Mouse (Mus musculus): ENCODE data around the gene St6galnac4.

The St6galnac4 gene

DNA sequence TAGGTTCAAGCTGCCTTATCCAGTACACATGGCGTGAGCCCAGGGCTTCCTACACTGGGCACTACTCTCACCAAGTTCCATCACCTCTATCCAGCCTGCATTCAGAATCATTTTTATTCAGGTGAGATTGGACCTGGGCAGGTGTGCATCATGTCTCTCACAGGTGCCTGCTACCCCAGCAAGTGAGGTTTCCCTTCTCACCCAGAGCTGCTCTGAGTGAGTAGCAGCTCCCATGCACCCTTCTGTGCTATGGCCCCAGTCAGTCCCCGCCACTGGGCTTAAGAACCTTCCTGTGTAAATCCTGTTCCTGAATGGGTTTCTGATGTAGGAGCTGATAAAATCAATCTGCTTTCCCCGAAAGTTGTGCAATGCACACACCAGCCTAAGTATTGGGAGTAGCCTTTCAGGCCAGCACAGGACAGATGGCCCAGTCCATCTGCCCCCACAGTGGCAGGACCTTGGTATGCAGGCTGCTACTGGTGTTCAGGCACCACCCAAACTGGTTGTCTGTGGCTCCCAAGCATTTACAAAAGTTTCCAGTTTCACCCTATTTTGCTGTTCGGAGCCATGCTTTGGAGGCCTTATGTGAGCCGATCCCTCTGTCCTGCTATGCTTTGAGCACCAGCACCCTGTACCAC lies 37.3 kb downstream of the St6galnac4 start:
- in situ Hi-C loops (cut with MboI; ENCODE audit: unreplicated experiment in 2 of 2) = no loop called here

DNA sequence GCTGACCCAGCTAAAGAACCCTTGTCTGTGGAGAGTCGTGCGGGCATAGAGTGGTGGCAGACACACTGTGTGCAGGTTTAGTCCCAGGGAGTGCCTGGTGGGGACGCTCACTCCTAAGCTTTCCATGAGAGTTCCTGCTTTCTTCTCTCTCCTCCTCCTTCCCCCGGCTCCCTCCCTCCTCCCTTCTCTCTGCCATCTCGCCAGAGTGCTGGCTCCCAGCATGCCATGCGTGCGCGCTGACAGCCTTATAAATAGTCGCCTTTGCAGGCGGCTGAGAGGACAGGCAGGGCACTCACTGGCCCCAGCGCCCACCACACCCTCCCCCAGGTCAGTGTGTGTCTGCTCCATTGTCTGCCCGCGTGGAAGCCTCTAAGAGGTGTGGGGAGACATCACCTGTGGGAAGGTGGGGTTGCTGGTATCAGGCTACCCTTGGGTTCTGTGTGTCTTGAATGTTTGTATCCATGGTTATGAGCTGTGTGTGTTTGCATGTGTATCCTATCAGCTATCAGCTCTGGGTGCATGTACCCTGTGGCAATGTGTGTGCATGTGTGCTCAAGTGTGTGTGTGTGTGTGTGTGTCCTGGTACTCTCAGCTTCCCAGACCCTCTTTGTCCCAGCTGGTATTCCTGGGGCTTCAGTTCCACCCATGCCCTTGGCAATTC lies 38.4 kb downstream of the St6galnac4 start:
- in situ Hi-C loops (cut with MboI; ENCODE audit: unreplicated experiment in 2 of 2) = no loop called here

DNA sequence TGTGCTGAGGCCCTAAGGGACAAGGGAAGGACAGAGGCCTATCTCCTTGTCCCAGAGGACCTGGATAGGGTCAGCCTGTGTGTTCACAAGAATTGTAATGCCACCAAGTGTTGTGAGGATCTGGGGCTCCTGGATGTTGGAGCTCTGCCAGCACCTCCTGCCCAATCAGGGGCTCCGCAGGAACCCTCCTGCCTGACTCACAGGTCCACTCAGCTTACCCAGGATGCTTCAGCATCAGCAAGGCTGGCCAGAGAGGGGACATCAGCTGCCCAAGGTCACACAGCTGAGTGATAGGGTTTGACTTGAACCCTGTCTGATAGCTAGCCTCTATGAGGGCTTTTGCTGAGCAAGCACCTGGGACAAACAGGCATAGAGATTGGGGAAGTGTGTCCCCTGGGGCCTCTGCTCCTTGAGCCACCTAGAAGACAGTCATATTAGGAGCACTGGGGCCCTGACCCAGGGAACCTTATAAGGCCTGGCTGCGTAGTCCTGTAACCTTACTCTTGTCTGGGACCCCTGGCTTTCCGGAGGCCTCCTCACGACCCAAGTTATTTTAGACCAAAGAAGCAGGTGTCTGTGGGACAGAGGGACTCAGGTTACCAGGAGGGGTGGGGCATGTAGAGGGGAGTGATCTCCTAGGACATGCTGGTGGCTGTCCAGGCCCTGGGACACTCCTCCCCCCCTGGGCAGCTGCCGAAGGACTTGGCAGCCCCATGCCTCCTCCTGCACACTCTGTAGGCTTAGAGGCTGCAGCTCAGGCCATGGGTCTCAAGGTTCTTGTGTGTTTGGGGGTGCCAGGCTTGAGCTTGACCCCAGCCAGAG lies 39.2 kb downstream of the St6galnac4 start:
- in situ Hi-C loops (cut with MboI; ENCODE audit: unreplicated experiment in 2 of 2) = no loop called here

DNA sequence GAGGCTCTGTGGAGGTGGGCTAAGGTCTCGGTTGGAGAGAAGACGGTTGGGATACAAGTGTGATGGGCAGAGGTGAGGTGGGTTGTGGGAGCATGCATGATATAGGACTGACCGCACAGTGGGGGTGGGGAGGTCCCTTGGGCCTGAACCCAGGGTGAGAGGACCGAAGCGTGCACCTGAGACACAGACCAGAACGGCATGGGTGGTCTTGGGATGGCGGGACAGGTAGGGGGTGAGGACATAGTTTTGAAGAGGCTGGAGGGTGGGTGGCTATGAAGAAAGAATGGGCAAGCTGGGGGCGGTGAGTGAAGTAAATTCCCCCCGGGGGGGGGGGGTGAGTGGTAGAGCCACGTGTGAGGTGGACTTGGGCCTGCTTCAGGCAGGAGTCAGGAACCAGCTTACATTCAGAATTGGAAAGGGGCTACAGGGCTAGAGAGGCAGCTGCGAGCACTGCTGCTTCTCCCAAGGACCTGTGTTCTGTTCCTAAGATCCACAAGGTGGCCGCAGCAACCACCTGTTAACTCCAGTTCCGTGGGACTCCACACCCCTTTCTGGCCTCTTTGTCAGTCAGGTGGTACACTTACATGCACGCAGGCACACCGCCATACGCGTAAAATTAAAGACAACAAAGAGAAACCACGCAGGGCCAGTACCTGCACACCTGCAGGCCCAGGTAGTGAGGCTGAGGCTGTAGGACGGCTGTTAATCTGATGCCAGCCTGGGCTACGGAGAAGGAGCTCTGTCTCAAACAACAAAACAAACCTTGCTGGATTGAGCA lies 40.6 kb downstream of the St6galnac4 start:
- in situ Hi-C loops (cut with MboI; ENCODE audit: unreplicated experiment in 2 of 2) = no loop called here

DNA sequence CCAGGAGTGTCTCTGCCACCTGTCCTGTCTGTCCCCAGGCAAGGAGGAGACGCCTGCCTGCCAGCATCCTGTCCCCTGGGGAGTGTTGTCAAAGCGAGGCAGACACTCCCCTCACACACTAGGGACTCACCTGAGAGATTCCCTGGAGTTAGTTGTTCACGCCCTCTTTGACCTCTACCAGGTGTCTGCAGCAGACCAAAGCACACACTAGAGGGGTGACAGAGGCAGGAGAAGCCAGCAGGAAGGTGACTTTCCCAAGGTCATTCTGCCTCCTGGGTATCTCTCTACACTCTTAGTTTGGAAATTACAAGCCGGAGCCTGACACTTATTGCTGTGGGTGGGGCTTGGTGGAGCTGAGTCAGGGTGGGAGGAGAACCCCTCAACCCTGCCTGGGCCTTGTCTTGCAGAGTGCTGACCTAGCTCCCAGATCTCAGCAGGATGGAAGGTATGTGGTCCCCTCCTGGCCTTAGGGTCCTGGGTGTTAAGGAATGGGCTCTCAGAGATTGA lies 41.2 kb downstream of the St6galnac4 start:
- in situ Hi-C loops (cut with MboI; ENCODE audit: unreplicated experiment in 2 of 2) = no loop called here

DNA sequence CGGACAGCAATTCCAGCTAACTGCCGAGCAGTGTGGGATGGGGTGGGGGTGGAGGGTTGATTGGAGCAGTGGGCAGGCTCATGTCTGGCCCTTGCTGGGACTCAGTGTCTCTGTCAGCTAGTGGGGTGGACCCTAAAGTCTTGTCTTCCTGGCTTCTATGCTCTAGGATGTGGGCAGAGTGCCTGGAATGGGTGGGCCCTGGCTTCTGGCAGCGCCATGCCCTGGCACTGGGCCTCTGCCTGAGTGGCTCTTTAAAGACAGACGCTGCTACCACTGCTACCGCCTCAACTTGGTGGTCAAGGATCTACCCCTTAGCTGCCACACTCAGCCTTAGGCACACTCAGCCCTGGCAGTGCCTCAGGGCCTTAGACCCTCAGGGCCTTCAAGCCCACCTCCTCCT lies 41.8 kb downstream of the St6galnac4 start:
- in situ Hi-C loops (cut with MboI; ENCODE audit: unreplicated experiment in 2 of 2) = no loop called here

DNA sequence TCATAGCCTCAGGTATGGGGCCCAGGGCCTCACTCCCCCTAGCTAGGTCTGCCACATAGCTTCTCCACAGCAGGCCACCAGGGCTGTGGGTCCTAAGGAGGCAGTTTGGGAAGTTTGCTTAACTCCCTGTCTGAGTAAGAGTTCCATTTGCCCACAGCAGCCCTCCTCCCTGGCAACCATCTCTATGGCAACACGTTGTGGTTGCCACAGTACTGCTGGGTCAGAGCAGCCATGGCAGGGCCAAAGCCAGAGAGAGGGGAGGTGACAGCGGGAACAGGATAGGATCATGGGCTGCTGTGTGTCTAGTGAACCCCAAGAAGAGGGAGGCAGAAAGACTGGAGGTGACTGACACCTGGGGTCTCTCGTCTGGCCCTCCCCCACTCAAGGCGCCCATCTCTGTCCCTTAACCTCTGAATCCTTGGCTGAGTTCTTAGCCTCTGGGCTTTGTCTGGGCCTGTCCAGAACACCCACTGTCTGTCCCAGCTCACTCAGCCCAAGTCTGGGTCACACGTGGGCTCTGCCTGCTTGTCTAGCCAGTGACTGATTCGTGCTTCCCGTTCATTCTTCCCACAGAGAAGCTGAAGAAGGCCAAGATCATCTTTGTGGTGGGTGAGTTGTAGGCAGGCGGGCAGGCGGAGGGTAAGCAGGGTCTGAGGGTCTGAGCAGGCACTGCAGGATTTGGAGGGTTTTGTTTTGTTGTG lies 42.5 kb downstream of the St6galnac4 start:
- in situ Hi-C loops (cut with MboI; ENCODE audit: unreplicated experiment in 2 of 2) = no loop called here

DNA sequence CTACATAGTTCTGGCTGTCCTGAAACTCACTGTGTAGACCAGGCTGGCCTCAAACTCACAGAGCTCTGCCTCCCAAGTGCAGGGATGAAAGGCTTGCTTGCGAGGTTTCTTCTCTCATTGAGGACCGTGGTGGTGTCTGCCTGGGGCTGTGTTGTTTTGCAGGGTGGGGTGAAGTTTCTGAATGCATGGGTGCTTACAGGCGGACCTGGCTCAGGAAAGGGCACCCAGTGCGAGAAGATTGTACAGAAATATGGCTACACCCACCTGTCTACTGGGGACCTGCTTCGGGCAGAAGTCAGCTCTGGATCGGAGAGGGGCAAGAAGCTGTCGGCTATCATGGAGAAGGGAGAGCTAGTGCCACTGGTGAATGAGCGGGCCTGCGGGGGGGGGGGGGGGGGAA lies 43.1 kb downstream of the St6galnac4 start:
- in situ Hi-C loops (cut with MboI; ENCODE audit: unreplicated experiment in 2 of 2) = loop anchor here (5.0 kb wide), 3 partner anchors 57 to 222 kb away; partner anchors contain the start of gene Tor2a (in 1 of the 2)

DNA sequence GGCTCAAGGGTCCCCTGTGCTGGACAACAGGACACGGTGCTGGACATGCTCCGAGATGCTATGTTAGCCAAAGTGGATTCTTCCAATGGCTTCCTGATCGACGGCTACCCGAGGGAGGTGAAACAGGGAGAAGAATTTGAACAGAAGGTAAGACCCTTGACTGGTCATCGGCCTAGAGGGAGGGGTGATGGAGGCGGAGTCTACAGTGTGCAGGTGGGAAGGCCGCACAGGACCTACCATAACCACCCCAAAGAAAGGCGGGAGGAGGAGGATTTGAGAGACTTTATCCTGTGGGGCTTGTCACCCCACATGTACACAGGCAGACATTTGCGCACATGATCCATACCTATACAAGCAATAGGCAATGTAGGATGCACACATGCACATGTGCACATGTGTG lies 44.2 kb downstream of the St6galnac4 start:
- in situ Hi-C loops (cut with MboI; ENCODE audit: unreplicated experiment in 2 of 2) = loop anchor here (5.0 kb wide), 3 partner anchors 56 to 221 kb away; partner anchors contain the start of gene Tor2a (in 1 of the 2)

DNA sequence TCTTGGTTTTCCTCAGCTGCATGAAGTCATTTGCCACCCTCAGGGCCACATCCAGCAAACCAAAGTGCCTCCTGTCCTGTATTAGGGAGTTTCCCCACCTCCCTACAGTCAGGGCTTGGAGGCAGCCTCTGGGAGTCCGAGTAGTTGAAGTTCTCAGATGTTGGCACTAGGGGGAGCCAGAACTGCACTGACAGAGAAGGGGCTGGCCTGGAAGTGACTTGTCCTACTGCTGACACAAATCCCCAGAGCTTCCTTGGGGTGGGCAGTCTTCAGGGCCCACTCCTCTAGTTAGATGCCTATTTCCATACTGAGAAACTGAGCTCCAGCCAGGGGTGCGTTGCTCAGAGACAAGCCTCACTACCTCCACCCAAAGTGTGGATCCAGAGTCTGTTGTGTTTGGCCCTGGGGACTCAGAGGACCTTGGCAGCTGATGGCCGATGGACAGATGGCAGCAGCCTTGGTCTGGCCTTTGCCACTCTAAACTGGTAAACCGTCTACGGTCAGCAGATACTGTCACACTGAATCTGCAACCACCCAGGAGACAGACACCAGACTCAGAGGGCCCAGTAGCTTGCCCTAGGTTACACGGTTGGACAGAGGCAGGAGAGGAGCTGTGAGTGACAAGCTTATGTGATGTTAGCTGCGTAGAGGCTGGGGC lies 45.0 kb downstream of the St6galnac4 start:
- in situ Hi-C loops (cut with MboI; ENCODE audit: unreplicated experiment in 2 of 2) = loop anchor here (5.0 kb wide), 3 partner anchors 55 to 220 kb away; partner anchors contain the start of gene Tor2a (in 1 of the 2)

DNA sequence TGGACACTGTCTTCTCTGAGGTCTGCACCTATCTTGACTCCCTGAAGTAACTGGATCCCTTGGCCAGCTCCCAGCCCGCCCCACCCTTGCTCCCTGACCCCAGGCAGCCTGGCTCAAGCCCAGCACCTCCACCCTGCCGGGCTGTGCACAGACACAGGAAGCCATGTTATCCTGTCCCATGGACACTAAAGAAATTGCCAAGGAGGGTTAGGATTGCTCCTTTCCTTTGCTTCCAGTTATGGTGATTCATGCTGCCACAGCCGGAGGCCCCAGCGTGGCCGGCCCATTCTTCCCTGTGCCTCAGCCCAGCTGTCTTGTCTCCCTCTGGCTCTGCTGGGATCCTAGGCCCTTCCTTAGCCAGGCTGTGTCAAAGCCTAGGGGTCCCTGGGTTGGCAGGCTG lies 46.8 kb downstream of the St6galnac4 start:
- in situ Hi-C loops (cut with MboI; ENCODE audit: unreplicated experiment in 2 of 2) = loop anchor here (5.0 kb wide), 3 partner anchors 54 to 219 kb away; partner anchors contain the start of gene Tor2a (in 1 of the 2)

DNA sequence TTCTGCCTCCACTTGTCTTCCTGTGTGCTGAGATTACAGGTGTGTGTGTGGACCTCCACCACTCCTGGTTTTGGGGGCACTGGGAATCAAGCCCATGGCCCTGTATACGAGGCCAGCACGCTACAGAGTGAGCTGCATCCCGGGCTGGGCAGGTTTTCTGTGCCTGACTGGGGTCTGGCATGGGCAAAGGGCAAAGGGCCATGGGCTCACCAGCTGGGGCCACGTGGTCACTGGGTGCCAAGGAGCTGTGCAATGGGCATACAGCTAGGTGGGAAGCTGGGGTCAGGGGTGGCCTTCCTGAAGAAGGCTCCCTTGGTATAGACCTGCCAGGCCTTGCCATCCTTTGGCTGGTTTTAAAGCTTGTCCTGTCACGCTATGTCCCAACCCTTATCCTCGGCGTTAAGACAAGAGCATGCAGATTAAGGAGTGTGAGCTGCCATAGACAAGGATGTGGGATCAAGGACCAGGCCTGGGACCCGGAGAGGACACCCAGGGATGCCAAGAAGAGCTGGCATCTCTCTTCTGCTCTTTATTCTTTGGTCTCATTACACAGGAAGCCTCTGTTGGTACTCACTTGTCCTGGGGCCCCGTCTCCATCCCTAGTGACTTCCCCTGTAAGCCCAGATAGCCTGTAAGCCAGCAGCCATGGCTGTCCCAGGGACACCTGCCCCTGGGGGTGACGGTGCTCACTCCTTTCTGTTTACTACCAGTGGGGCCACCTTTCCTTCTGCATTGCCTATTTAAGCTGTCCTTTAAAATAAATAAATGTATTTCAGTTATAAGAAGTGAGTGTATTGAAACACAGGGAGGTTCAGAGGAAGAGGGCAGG lies 47.6 kb downstream of the St6galnac4 start:
- in situ Hi-C loops (cut with MboI; ENCODE audit: unreplicated experiment in 2 of 2) = loop anchor here (5.0 kb wide), 3 partner anchors 53 to 218 kb away; partner anchors contain the start of gene Tor2a (in 2 of the 2)

DNA sequence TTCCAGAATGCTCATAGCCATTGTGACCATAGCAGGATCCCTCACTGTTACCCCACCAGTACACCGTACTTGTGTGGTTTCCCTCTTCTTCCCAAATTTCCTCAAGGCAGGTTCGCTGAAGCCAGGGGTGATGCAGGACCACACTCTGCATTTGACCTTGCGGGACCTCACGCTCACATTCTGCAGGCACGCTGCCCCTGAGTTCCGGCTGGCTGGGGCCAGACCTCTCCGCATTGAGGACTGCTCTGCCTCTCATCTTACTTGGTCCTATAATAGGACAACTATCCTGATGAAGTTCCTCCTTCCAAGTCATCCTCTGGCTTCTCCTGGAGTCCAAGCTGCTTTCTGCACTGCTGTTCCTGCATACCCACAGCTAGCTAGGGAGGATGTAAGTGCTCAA lies 49.7 kb downstream of the St6galnac4 start:
- in situ Hi-C loops (cut with MboI; ENCODE audit: unreplicated experiment in 2 of 2) = loop anchor here in 1 of 2 experiments (5.0 kb wide), 1 partner anchor 121 kb away; the partner anchor contains the start of gene Tor2a

DNA sequence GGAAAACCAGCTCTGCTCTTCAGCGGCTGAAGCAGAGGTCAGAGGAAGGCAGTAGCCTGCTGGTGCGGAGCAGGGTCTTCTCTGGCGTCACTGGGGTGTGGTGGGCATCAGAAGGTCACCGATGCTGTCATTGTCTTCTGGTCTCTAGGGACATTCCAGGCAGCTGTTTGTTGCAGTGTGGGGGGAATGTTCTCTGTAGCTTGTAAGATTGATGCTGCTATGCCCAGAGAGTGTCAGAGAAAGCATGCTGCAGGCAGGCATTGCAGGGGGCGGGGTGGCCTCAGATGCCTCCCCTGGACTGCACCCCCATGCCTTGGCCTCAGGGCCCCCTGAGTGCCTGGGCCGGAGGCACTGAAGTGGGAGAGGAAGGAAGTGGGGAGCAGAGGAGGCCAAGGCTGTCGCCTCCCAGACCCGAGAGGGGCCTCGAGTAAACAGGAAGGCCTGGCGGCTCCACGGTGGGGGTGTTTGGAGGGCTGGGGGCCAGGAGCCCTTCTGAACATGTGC lies 50.9 kb downstream of the St6galnac4 start:
- in situ Hi-C loops (cut with MboI; ENCODE audit: unreplicated experiment in 2 of 2) = loop anchor here in 1 of 2 experiments (5.0 kb wide), 1 partner anchor 119 kb away; the partner anchor contains the start of gene Tor2a

DNA sequence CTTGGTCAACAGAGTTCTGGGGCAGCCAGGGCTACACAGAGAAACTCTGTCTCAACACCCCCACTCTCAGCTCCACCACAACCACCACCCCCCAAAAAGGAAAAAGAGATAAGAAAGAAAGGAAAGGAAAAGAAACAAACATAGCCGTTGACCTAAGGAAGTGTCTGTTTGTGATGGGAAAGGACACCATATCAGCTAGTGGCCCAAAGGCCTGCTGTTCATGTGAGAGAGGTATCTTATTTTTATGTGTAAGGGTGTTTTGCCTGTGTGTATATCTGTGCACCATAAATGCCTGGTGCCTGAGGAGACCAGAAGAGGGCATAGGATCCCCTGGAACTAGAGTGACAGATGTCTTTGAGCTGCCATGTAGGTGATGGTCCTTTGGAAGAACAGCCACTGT lies 52.7 kb downstream of the St6galnac4 start:
- in situ Hi-C loops (cut with MboI; ENCODE audit: unreplicated experiment in 2 of 2) = loop anchor here in 1 of 2 experiments (5.0 kb wide), 1 partner anchor 118 kb away; the partner anchor contains the start of gene Tor2a

DNA sequence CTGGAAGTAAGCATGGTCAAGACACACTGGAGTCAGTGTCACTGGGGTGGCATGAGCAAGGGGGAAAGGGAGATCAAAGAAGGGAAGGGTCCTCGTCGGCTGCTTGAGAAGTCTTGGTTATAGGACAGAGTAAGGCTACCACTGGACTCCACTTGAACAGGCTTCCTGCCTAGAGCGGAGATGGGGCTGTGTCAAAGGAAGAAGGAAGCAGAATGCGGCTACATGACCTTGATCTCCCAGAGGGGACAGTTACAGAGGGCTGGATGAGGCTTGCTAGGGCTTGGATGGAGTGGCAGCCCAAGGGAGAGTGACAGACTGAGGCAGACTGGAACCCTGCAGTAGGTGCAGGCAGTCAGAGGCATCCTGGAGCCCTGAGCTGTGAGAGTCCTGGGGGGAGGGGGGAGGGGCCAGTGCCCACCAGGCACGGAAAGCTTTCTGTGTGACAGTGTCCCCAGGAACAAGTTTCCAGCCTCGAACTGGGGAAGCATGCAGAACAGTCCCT lies 53.7 kb downstream of the St6galnac4 start:
- in situ Hi-C loops (cut with MboI; ENCODE audit: unreplicated experiment in 2 of 2) = no loop called here

DNA sequence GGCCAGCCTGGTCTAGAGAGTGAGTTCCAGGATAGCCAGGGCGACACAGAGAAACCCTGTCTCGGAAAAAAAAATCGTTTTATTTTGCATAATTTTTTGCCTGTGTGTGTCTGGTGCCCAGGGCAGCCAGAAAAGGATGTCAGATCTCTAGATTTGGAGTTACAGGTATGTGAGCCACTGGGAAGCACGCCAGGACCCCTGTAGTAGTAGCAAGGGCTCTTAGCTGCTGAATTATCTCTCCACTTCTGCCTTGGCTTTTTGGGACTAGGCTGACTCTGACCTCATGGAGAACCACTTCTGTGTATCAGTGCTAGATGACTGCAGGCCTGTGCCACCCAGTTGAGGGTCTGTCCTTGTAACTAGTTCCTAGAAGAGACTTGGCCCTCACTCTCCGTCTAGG lies 54.9 kb downstream of the St6galnac4 start:
- in situ Hi-C loops (cut with MboI; ENCODE audit: unreplicated experiment in 2 of 2) = no loop called here

DNA sequence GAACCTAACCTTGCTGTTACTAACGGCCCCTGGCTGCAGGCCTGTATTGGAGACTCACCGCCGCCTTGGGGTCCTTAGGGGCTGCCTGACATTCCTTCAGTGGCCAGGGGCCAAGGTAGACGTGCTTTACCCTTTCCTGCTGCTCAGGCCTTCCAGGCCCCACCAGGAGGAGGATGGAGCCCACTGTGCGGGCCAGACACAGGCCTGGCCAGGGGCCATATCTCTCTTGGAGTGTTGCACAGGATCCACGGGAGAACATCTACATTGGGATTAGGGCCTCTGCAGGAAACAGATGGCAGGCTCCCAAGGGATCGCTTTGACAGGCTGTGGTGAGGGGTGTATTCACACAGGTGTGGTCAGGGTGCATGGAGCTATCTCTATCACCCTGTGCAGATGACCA lies 55.9 kb downstream of the St6galnac4 start:
- in situ Hi-C loops (cut with MboI; ENCODE audit: unreplicated experiment in 2 of 2) = no loop called here

Measured in v-Abl transformed pro-B cells (cell line).